Mouse (Mus musculus): ENCODE measurements around the gene Gm47985.
"Not testable (repeated sequence)": the region's sequence is repeated elsewhere in the genome, so short reads cannot be mapped to it uniquely, and the experiment has no call there.

The Gm47985 gene

DNA sequence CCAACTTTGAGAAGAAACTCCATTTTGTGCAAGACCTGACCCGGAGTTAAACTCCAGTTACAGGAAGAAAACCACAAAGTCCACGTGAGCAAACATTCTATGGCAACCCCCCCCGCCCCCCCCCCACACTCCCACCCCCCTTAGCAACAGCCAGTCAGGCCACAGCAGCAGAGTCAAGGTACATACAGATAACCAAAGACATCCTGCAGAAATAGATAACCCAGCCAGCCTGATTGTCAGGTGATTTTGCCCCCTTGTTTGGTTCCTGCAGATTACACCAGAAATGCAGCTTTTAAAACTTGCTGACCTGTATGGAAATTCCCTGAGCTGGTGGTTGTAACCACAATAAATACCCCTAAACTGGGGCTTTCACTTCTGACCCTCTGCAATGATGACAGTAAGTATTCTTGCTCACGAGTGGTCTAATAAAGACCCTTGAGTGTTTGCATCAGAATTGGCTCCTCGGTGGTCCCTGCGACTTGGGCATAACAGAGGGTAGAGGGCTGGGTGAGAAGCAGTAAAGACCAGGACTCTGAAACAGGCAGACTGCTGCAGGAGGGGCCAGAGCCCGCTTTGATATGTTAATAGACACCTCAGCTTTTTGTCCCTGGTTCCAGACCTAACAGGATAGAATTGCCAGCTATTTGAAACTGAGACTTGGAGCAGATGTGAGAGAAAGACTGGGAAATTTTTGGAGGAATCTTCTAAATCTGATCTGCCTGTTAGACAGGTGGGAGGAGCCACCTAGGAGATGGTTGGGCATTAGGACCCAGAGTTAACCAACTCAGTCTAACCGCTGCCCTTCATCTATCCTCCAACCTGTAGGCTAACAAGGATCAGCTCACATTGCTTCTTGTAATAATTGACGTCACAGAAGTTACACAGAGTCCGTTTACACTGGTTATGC lies 5.1 kb upstream of the Gm47985 start:
- DNase-seq (ENCODE audit: low spot score in 2 of 2): no peak

DNA sequence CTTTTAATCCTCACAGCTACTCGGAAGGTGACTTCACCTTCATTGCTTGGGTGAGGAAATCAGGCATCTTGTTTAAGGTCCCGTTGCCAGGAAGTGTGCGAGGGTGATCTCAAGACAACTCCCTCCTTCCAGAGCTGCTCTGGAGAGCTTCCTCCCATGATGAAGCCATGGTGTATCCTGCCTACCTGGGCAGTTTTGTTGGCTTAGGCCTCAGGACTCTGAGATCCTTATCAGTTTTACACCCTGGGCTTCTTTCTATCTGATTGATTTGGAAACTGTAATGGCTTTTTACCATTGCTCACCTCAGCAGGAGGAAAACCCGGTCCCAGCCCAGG lies 4.4 kb upstream of the Gm47985 start:
- no peak for DNase-seq (ENCODE audit: low spot score in 2 of 2)

DNA sequence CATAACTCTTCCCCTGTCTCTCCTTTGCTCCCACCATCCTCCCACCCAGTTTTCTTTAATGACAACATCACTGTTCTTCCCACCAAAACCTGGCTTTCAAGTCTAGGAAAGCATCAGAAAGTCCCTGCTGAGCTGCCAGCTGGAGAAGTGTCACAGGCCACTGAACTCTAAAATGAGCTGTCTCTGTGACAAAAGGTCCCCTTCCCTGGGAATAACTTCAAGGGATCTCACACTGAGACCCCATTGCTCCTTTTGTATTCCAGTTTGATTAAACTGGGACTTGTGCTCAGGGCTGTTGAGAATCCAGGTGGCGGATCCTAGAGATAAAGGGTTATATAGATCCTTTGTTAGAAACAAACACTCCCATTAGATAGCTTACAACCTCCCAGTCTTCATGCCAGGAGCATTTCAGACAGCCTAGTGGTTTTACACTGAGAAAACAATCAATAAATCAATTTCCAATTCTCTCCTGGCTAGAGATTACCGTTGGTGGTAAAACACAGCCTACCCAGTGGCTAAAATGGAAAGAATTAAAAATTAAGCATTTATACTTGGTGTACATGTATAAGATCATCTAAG lies 3.7 kb upstream of the Gm47985 start:
- DNase-seq (ENCODE audit: low spot score in 2 of 2): no peak

DNA sequence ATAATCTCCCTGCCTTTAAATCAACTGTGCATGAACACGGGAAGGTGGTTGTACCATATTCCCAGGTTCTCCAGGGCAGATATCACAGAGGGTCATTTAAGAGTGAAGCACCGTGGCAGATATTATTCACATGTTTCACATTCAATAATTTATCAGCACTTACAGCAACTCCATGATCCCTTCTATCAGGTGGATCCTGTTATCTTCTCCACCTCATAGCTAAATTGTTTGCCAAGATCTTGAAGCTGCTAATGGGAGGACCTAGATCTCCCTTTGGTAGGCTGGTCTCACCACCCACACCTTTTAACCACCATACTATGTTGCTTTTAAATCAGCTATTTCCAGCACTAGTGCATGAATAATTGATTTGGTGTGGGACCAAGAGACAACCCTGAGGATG lies 2.2 kb upstream of the Gm47985 start:
- DNase-seq (ENCODE audit: low spot score in 2 of 2): no peak

DNA sequence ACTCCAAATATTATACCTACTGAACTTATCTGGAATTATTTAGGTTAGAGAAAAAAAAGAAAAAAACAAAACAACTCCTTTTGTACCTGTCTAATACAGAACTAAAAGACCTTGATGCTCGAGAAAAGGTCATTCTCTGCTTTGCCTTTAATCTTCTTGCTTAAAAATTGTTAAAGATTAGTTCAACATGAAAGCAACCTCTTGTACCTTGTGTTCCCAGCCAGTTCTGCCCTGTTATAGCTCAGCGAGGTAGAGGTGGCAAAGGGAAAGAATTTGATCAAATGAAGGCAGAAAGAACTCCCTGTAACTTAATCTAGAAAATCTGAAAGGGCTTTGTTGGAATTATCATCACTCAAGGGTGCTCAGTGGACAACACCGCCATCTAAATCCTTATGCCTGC lies 3.8 kb downstream of the Gm47985 start:
- not testable (repeated sequence) for DNase-seq (ENCODE audit: low spot score in 2 of 2)

DNA sequence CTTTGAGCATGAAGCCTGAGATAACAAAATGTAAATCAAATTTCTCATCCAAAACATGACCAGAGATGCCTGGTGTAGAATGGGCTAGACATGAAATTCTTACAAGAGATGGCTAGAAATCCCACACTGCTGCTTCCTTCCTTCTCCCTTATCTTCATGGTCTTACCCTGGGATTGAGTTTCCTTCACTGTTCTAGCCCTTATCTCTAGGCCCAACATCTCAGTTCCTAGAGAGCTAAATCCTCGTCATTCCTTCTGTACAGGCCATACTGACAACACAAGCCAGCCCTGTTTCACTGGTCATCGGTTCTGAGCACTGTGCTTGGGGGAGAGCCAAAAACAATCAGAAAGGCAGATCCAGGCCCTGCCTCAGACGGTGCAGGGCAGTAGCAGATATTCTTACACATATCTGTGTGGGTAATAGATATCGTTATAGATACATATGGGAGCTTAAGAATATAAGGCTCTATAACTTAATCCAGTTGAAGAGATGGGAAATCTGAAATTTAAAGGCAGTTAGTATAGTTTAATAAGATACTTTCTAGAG lies 4.6 kb downstream of the Gm47985 start:
- not testable (repeated sequence) for DNase-seq (ENCODE audit: low spot score in 2 of 2)

DNA sequence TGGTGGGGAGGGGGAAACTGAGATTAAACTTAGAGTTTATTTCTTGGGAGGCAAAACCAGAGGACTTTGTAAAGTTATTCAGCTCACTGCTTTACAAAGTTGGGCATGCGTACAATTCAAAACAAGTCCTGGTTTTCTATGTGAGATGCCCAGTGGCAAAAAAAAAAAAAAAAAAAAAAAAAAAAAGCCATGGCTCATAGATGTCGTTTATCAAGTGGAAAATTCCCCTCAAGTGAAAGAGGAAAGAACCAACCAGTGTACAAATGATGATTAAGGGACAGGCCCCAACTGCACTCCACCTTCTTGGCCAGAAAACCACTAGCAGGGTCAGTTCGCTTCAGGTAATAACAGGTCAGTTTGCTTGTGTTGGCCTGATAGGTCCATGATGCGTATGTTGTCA lies 6.1 kb downstream of the Gm47985 start:
- DNase-seq (ENCODE audit: low spot score in 2 of 2): no peak

DNA sequence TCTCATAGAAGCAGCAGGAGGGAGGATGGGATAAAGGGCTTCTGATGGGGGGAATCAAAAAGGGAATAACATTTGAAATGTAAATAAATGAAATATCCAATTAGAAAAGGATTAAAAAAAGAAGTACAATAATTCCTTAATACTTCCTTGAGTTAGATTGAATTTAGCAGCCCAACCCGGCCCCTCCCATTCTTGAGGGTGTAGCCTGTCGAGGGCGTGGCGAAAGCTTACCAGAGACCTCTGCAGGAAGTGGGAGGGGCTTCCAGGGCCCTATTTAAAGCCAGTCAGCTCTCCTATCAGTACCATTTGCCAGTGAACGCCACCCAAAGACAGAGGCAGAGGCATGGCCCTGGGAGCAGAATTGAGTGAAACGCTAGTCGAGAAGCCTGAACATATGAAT lies 9.7 kb downstream of the Gm47985 start, which contains the start of gene Gm8947:
TSS of gene Gm8947 (plus strand) at position 302 of the 400 bp plus-strand sequence.
- DNase-seq (ENCODE audit: low spot score in 2 of 2): not testable (repeated sequence)

DNA sequence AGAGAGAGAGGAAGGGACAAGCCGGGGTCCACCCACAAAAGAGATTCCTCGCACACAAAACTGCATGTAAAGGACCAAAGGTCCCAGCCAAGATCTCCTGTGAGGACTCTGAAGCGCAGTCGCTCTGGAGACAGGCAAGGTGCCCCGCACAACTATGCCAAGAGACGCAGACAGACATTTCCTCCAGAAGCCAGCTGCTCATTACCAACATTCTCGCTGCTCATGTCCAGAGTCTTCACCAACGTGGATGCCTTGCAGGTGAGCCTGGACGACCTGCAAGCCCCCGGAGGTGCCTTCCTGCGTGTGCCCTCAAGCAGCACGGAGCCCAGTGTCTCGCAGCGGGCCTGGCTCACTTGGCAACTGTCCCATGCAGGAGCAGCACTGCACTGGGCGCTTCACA lies 10.4 kb downstream of the Gm47985 start:
- DNase-seq (ENCODE audit: low spot score in 2 of 2): not testable (repeated sequence)

DNA sequence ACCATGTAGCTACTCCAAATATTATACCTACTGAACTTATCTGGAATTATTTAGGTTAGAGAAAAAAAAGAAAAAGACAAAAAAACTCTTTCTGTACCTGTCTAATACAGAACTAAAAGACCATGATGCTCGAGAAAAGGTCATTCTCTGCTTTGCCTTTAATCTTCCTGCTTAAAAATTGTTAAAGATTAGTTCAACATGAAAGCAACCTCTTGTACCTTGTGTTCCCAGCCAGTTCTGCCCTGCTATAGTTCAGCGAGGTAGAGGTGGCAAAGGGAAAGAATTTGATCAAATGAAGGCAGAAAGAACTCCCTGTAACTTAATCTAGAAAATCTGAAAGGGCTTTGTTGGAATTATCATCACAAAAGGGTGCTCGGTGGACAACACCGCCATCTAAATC lies 13.6 kb downstream of the Gm47985 start:
- DNase-seq (ENCODE audit: low spot score in 2 of 2): not testable (repeated sequence)

DNA sequence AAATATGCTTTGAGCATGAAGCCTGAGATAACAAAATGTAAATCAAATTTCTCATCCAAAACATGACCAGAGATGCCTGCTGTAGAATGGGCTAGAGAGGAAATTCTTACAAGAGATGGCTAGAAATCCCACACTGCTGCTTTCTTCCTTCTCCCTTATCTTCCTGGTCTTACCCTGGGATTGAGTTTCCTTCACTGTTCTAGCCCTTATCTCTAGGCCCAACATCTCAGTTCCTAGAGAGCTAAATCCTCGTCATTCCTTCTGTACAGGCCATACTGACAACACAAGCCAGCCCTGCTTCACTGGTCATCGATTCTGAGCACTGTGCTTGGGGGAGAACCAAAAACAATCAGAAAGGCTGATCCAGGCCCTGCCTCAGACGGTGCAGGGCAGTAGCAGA lies 14.4 kb downstream of the Gm47985 start:
- not testable (repeated sequence) for DNase-seq (ENCODE audit: low spot score in 2 of 2)

DNA sequence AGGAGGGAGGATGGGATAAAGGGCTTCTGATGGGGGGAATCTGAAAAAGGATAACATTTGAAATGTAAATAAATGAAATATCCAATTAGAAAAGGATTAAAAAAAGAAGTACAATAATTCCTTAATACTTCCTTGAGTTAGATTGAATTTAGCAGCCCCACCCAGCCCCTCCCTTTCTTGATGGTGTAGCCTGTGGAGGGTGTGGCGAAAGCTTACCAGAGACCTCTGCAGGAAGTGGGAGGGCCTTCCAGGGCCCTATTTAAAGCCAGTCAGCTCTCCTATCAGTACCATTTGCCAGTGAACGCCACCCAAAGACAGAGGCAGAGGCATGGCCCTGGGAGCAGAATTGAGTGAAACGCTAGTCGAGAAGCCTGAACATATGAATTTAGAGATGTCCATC lies 15.8 kb downstream of the Gm47985 start, which contains the start of gene Gm47995:
TSS of gene Gm47995 (plus strand) at position 329 of the 400 bp plus-strand sequence.
- not testable (repeated sequence) for DNase-seq (ENCODE audit: low spot score in 2 of 2)

DNA sequence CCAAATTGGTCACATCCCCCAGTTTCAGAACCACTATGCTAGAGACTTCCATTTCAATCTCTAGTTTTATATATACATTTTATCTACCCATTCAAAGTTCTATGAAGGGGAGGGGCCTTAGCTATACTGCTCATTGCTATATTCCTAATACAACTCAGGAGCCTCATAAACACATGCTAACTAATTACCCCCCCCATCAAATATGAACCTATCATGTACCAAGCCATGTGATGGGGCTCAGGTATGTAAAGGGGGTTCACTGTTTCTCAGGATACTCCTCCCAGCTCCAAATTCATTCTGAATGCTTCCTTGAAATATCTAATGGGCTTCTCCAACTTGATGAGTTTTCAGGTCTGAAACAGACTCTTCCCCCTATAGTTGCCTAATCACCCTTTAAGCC lies 18.3 kb downstream of the Gm47985 start:
- not testable (repeated sequence) for DNase-seq (ENCODE audit: low spot score in 2 of 2)

DNA sequence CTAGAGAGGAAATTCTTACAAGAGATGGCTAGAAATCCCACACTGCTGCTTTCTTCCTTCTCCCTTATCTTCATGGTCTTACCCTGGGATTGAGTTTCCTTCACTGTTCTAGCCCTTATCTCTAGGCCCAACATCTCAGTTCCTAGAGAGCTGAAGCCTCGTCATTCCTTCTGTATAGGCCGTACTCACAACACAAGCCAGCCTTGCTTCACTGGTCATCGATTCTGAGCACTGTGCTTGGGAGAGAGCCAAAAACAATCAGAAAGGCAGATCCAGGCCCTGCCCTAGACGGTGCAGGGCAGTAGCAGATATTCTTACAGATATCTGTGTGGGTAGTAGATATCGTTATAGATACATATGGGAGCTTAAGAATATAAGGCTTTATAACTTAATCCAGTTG lies 20.4 kb downstream of the Gm47985 start:
- DNase-seq (ENCODE audit: low spot score in 2 of 2): not testable (repeated sequence)

DNA sequence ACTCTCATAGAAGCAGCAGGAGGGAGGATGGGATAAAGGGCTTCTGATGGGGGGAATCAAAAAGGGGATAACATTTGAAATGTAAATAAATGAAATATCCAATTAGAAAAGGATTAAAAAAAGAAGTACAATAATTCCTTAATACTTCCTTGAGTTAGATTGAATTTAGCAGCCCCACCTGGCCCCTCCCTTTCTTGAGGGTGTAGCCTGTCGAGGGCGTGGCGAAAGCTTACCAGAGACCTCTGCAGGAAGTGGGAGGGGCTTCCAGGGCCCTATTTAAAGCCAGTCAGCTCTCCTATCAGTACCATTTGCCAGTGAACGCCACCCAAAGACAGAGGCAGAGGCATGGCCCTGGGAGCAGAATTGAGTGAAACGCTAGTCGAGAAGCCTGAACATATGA lies 21.5 kb downstream of the Gm47985 start, which contains the start of gene 3110040M04Rik:
TSS of gene 3110040M04Rik (plus strand) at position 304 of the 400 bp plus-strand sequence.
- DNase-seq (ENCODE audit: low spot score in 2 of 2): not testable (repeated sequence)

DNA sequence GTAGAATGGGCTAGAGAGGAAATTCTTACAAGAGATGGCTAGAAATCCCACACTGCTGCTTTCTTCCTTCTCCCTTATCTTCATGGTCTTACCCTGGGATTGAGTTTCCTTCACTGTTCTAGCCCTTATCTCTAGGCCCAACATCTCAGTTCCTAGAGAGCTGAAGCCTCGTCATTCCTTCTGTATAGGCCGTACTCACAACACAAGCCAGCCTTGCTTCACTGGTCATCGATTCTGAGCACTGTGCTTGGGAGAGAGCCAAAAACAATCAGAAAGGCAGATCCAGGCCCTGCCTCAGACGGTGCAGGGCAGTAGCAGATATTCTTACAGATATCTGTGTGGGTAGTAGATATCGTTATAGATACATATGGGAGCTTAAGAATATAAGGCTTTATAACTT lies 26.2 kb downstream of the Gm47985 start:
- DNase-seq (ENCODE audit: low spot score in 2 of 2): not testable (repeated sequence)

DNA sequence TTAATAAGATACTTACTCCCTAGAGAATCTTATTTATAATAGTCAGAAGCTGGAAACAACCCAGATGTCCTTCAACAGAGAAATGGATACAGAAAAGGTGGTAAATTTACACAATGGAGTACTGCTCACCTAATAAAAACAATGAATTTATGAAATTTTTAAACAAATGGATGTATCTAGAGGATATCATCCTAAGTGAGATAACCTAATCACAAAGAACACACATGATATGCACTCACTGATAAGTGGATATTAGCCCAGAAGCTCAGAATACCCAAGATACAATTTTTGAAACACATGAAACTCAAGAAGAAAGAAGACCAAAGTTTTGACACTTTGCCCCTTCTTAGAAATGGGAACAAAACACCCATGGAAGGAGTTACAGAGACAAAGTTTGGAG lies 26.6 kb downstream of the Gm47985 start:
- DNase-seq (ENCODE audit: low spot score in 2 of 2): not testable (repeated sequence)

DNA sequence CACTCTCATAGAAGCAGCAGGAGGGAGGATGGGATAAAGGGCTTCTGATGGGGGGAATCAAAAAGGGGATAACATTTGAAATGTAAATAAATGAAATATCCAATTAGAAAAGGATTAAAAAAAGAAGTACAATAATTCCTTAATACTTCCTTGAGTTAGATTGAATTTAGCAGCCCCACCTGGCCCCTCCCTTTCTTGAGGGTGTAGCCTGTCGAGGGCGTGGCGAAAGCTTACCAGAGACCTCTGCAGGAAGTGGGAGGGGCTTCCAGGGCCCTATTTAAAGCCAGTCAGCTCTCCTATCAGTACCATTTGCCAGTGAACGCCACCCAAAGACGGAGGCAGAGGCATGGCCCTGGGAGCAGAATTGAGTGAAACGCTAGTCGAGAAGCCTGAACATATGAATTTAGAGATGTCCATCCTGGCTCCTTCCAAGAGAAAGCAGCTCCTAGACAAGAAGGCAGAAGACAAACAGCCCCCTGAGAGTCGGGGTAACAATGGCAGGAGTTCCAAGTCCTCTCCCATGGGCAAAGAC lies 27.6 kb downstream of the Gm47985 start, which contains the start of gene Gm47996:
TSS of gene Gm47996 (plus strand) at position 308 of the 532 bp plus-strand sequence.
- DNase-seq (ENCODE audit: low spot score in 2 of 2): not testable (repeated sequence)

DNA sequence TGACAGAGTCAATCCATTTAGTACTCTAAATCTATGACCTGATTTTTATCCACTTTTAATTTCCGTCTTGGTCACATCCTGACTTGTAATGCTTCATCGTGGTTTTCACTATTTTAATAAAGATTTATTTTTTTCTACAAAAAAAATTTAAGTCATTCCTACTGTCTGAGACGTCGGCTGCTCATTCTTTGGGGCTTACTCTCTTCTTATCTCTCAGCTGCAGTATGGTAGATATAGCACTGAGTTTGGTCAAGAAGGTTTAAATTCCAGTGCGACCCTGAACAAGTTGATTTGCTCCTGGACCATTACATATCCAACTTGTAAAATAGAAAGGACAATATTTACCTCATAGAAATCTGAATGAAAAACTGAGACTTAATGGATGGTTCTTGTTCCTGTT lies 29.3 kb downstream of the Gm47985 start:
- not testable (repeated sequence) for DNase-seq (ENCODE audit: low spot score in 2 of 2)

DNA sequence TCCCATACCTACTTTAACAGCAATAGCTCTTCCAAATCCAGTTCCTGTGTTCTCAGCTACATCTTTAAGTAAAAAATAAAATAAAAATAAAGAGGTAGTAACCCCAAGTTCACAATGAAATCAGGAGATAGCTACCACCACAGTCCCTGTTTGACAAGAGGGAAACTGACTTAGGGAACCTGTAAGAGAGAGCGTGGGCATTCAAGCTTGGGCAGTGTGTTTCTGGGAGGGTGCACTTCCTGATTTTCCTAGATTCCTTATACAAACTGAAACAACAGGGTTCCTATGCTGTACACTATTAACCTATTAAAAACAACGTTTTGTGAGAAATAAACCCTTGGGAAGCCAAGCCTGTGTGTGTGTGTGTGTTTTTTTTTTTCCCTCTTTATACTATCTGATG lies 32.5 kb downstream of the Gm47985 start:
- no peak for DNase-seq (ENCODE audit: low spot score in 2 of 2)

DNA sequence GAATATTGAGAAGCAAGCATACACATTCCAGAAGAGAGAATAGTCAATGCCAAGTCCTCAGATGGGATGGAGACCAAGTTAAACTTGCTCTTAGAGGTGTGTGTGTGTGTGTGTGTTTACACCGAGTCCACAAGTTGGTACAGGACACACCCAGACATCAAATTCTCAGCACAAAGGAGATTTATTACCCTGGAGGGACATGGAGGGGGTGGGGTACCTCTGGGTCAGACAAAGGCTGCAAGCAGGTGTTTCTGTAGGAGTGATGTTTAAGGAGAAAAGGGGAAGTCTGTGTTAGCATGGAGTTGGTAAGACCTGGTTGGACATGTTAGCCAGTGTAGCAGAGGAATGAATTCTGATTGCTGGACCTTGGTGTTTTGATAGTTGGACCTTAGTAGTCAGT lies 33.6 kb downstream of the Gm47985 start:
- DNase-seq (ENCODE audit: low spot score in 2 of 2): no peak

DNA sequence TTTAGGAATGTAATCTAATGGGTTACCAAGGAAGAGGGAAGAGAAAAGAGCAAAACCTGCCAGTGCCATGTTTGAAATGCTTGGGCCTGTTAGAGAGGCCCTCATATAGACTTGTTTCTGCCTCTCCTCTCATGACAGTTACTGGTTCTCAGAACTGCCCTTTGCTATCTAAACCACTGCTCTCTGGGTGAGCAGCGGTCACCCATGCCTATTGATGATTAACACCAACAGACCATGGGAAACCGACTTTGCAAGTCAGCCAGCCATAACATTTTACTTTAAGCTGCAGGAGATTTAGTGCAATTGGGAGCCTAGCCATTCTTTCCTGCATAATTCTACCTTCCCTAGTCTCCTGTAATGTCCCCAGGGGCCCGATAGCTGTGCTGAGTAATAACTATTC lies 34.1 kb downstream of the Gm47985 start:
- DNase-seq (ENCODE audit: low spot score in 2 of 2): no peak

Data from right cerebral cortex, postnatal 10 days (tissue).